Mouse (Mus musculus) left cerebral cortex, adult 18-20 months (tissue): Measurements from ENCODE around the gene Klra9. TPM values are rescaled to one million over a fixed set of nuclear protein-coding genes. Genes with fewer than 3 reads are reported as not detected.
"Not testable (repeated sequence)": the region's sequence is repeated elsewhere in the genome, so short reads cannot be mapped to it uniquely, and the experiment has no call there.

Experiments
- DNase-seq, 2 experiments: peaks; one replicate each; pipeline ENCODE4 v3.0.0; 2021 to 2022; ENCODE audit warnings: low spot score in 2 of 2, mixed read lengths in 1 of 2
- long read RNA-seq, 2 experiments: library from polyadenylated mRNA; stranded (forward); transcript quantifications; one replicate each; pipeline ENCODE4 v2.0.0; 2021
- total RNA-seq, 2 experiments: library from RNA; stranded (reverse); gene quantifications; 2 replicates each; pipeline ENCODE4 v1.2.3; 2021

The Klra9 gene
- not detected for total RNA-seq
- long read RNA-seq, experiment 1, result 0 reads
- long read RNA-seq, experiment 2, result 0 reads

GRCm38 (mm10) chr6:130193012-130193411 is at the start of gene Klra9:
Gene Klra9, minus strand, starts transcription at chr6:130193112.
- DNase-seq, result not testable (repeated sequence)

DNA sequence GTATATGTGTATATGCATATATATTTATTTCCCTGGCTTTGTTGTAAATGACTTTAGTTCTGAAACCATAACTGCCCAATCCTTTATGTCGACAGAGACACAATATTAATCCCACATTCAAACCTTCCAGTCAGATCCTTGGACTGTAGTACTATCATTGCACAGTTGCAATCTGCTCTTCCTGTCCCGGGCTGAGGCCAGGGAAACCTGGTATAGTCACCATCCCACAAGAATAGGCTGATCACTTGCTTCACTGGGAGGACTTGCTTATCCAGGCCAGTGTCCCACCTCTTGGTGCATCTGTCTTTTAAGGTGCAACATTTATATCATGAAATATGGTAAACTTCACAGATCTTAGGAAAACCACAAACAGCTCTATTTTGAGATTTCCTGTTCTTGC is 44.6 kb upstream of the Klra9 start:
- DNase-seq, result no peak

DNA sequence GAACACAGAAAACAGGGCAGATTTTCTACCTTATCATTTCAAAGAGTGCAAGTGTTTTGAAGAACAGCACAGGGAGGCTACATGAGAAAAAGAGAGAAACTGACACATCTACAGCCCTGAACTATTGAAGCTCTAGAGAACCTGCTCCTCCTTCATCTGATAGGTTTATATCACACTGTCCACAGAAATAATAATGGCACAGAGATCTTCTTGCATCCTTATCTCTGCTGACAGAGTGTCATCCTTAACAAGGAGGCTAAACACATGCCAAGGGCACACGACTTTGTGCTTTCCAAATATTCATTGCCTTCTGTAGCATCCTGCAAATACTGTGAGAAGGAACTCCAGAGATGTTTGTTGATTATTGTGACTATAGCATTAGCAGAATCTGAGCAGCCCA is 43.7 kb upstream of the Klra9 start:
- DNase-seq, result no peak

DNA sequence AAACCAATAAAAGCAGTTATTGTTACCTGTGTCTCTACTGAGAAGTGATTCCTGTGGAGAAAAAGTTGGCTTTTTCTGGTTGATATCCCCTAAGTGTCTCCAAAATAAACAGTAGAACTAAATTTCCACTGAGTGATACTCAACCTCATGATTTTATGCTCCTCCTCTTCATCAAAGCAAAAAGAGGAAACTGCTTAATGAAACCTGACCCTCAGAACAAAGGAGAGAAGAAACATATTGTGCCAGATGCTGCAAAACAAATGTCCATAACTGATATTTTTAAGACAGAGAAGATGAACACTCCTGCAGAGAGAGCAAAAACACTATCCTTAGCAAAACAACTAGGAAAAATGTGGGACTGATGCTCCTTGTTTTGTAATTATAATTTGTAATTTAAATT is 40.3 kb upstream of the Klra9 start, which contains the start of gene Klra7:
Gene Klra7 (minus strand): TSS at position 101 of the 400 bp plus-strand sequence.
- DNase-seq, result no peak

DNA sequence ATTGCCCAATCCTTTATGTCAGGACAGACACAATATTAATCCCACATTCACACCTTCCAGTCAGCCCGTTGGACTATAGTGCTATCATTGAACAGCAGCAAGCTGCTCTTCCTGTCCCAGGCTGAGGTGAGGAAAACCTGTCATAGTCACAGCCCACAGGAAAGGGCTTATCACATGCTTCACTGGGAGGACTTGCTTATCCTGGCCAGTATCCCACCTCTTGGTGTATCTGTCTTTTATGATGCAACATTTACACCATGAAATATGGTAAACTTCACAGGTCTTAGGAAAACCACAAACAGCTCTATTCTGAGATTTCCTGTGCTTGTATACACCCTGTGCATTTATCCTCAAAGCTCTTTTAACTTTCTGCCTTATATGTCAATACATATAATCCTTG is 4.5 kb upstream of the Klra9 start:
- DNase-seq, result not testable (repeated sequence)

- not testable (repeated sequence) for DNase-seq
These were observed 63.1 kb downstream of the Klra9 start, which contains the start of gene Klra8 for GRCm38 (mm10) chr6:130129798-130130197. Gene Klra8, minus strand, starts transcription at chr6:130129898.

Other genes starting within 250 kb of the Klra9 start
- gene Klra6, start 166.2 kb downstream of the Klra9 start, total RNA-seq, result not detected
- gene Klra4, start 125.8 kb downstream of the Klra9 start, total RNA-seq, result not detected
- gene Klra8, start 63.2 kb downstream of the Klra9 start, total RNA-seq, result not detected
- not detected for gene Klra7, start 40.2 kb upstream of the Klra9 start, total RNA-seq
- gene Klra10, start 88.8 kb upstream of the Klra9 start, total RNA-seq, result not detected
- not detected for gene Klra3, start 144.5 kb upstream of the Klra9 start, total RNA-seq
- not detected for gene Klra1, start 193.8 kb upstream of the Klra9 start, total RNA-seq